ENCODE assay signal across 9 mouse cellular contexts in the genomic region with DNA sequence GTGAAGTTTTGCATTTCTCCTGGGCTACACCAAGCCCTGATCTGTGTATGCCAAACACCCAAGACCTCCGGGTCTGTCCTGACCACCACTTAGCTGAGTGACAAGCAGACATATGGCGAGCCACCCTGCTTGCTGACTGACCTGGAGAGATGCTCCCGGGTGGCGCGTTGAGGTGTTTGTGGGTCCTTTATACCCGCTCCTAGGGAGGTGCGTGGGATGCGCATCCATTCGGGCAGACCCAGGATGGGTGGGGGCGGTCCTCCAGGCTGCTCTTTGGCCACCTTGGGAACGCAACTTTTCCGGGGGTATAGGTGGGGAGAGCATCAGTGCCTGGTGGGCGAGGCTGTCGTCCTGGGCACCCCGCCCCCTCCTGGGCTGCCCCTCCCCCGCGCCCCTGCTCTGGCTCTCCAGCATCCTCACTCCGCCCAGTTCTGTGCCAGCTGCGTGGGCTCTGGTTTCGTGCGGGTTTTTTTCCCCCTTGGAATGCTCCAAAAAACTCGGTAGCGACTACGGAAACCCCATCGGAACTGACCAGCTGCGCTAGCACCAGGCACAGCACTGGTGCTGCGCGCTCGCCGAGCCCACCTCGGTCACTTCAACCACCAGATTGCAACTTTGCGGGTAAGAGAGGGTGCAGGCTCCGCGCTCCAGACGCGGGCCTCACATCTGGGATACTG. TPM values are rescaled to one million over a fixed set of nuclear protein-coding genes. Genes with fewer than 3 reads are reported as not detected.
DNase-seq lines count a peak whose midpoint lies in the region; ATAC-seq and TF ChIP-seq lines count a peak whose summit lies in the region.
"Had no signal": no experiment of that assay in that cellular context is flagged by ENCODE, and none has a peak within 500 bp of the region (broad histone marks: within the 10 kb centered on the region; RNA-seq: fewer than 3 reads in every experiment).

Trpc4 (plus strand) TSS at position 397 of the 677 bp plus-strand sequence.

- peaks cover 28% of the 10 kb centered on the region for H3K27me3 ChIP-seq in lung, embryonic 14.5 days (ENCODE audit: insufficient read depth, low read length)
- H3K27me3 ChIP-seq in embryonic facial prominence, embryonic 15.5 days = peaks cover 34% of the 10 kb centered on the region
- H3K27me3 ChIP-seq in hindbrain, embryonic 15.5 days = peaks cover 11% of the 10 kb centered on the region
- H3K27me3 ChIP-seq in limb, embryonic 15.5 days = peaks cover 33% of the 10 kb centered on the region

- H3K4me1 ChIP-seq in lung, embryonic 14.5 days (ENCODE audit: insufficient read depth) = no peaks in the 10 kb centered on the region; the same call in 1 of the 2 replicates
- H3K4me1 ChIP-seq in embryonic facial prominence, embryonic 15.5 days = peaks cover 28% of the 10 kb centered on the region
- H3K4me1 ChIP-seq in hindbrain, embryonic 15.5 days (replicated peaks) = peaks cover 29% of the 10 kb centered on the region
- H3K4me1 ChIP-seq in limb, embryonic 15.5 days = peaks cover 20% of the 10 kb centered on the region

- H3K4me3 ChIP-seq in lung, embryonic 14.5 days (ENCODE audit: low read depth, low read length) = peak within 1 kb of the TSS; percentile 40
- H3K4me3 ChIP-seq in embryonic facial prominence, embryonic 15.5 days (replicated peaks) = peak within 1 kb of the TSS; percentile 49
- H3K4me3 ChIP-seq in hindbrain, embryonic 15.5 days = peak within 1 kb of the TSS; percentile 60
- H3K4me3 ChIP-seq in limb, embryonic 15.5 days = peak within 1 kb of the TSS; percentile 46

- H3K9ac ChIP-seq in lung, embryonic 14.5 days = peak within 1 kb of the TSS; percentile 21
- peak within 1 kb of the TSS; percentile 37 for H3K9ac ChIP-seq in embryonic facial prominence, embryonic 15.5 days
- peak within 1 kb of the TSS; percentile 48 for H3K9ac ChIP-seq in hindbrain, embryonic 15.5 days
- H3K9ac ChIP-seq in limb, embryonic 15.5 days = peak within 1 kb of the TSS; percentile 21; the same call in 1 of the 2 replicates

- peak; percentile 52; the same call in 1 of the 2 replicates for ATAC-seq in lung, embryonic 14.5 days (ENCODE audit: insufficient read depth)
- ATAC-seq in embryonic facial prominence, embryonic 15.5 days (ENCODE audit: insufficient number of reproducible peaks, low FRiP score, low TSS enrichment, low read depth) = peak; percentile 34; the same call in 1 of the 2 replicates
- ATAC-seq in hindbrain, embryonic 15.5 days (ENCODE audit: low FRiP score, low read depth) = peak; percentile 82
- no peak for ATAC-seq in limb, embryonic 15.5 days (ENCODE audit: insufficient number of reproducible peaks, low FRiP score, low TSS enrichment, low read depth)

- peak within 1 kb of the TSS; percentile 82 for H3K4me2 ChIP-seq in lung, embryonic 14.5 days
- H3K4me2 ChIP-seq in embryonic facial prominence, embryonic 15.5 days (replicated peaks) = peak within 1 kb of the TSS; percentile 89
- peak within 1 kb of the TSS; percentile 99 for H3K4me2 ChIP-seq in hindbrain, embryonic 15.5 days
- peak within 1 kb of the TSS; percentile 95 for H3K4me2 ChIP-seq in limb, embryonic 15.5 days

- no peak within 1 kb of the TSS for H3K27ac ChIP-seq in lung, embryonic 14.5 days (ENCODE audit: low read depth)
- no peak within 1 kb of the TSS for H3K27ac ChIP-seq in embryonic facial prominence, embryonic 15.5 days (replicated peaks)
- H3K27ac ChIP-seq in hindbrain, embryonic 15.5 days (replicated peaks) = peak within 1 kb of the TSS; percentile 40
- H3K27ac ChIP-seq in limb, embryonic 15.5 days = no peak within 1 kb of the TSS
- H3K27ac ChIP-seq: macrophage had no signal

- peak; percentile 39 for DNase-seq in lung, embryonic 14.5 days
- no peak for DNase-seq in lung, postnatal 25 days (ENCODE audit: low spot score)
- peak; percentile 24 to 36 for DNase-seq in right cerebral cortex, postnatal 36 days (ENCODE audit: low spot score in 2 of 2)
- DNase-seq in gastrocnemius, postnatal 25 days = no peak
- DNase-seq in thymus, adult 18-20 months = no peak

- no peak for TF ChIP-seq CTCF in lung, embryonic 14.5 days (IDR thresholded peaks at IDR 0.05; ENCODE audit: low read depth)

- no peaks in the 10 kb centered on the region for H3K9me3 ChIP-seq in lung, embryonic 14.5 days (ENCODE audit: low read depth, low read length)
- no peaks in the 10 kb centered on the region for H3K9me3 ChIP-seq in embryonic facial prominence, embryonic 15.5 days (replicated peaks)
- H3K9me3 ChIP-seq in hindbrain, embryonic 15.5 days = no peaks in the 10 kb centered on the region
- H3K9me3 ChIP-seq in limb, embryonic 15.5 days = no peaks in the 10 kb centered on the region

- WGBS in lung, embryonic 14.5 days = 1% methylated on average over 36 of the region's 36 CpGs
- 1% methylated on average over 36 of the region's 36 CpGs for WGBS in embryonic facial prominence, embryonic 15.5 days
- under 1% methylated on average over 35 of the region's 36 CpGs for WGBS in hindbrain, embryonic 15.5 days
- under 1% methylated on average over 36 of the region's 36 CpGs for WGBS in limb, embryonic 15.5 days

- H3K36me3 ChIP-seq in lung, embryonic 14.5 days (ENCODE audit: insufficient read depth) = no peaks in the 10 kb centered on the region
- H3K36me3 ChIP-seq in embryonic facial prominence, embryonic 15.5 days = no peaks in the 10 kb centered on the region
- no peaks in the 10 kb centered on the region for H3K36me3 ChIP-seq in hindbrain, embryonic 15.5 days
- no peaks in the 10 kb centered on the region for H3K36me3 ChIP-seq in limb, embryonic 15.5 days

RNA-seq across cellular contexts. Expression of gene Trpc4, which starts in this region (rescaled TPM):
- 0.05 and 0.35 TPM in 2 replicates for polyA plus RNA-seq in lung, embryonic 14.5 days (2014; fragmentation: Nextera tagmentation; extraction: Ambion mirVana)
- polyA plus RNA-seq in embryonic facial prominence, embryonic 15.5 days (2015; fragmentation: Nextera tagmentation; extraction: Ambion mirVana) = 1.1 TPM in 2 replicates
- polyA plus RNA-seq in hindbrain, embryonic 15.5 days (2015; fragmentation: Nextera tagmentation; extraction: Ambion mirVana) = 5.7 and 6.5 TPM in 2 replicates
- polyA plus RNA-seq in limb, embryonic 15.5 days (2015; fragmentation: Nextera tagmentation; extraction: Ambion mirVana) = 0.90 and 1.1 TPM in 2 replicates
- total RNA-seq in gastrocnemius, postnatal 25 days (2021) = under 1 TPM in 1 of 2 experiments, not detected in 1; 0.08 TPM
- polyA plus RNA-seq: macrophage had no signal

Comparison
In these comparisons a context has a peak if more than half of its experiments do, and no peak if none do; other contexts are left out.
1. Peak in DNase-seq, ATAC-seq, H3K4me3 ChIP-seq, H3K9ac ChIP-seq and H3K4me2 ChIP-seq in lung, embryonic 14.5 days; RNA of the gene not detected or under 1 TPM.
2. DNase-seq: peak in right cerebral cortex, postnatal 36 days (2 of 2); none in lung, postnatal 25 days (single experiment), gastrocnemius, postnatal 25 days (single experiment) and thymus, adult 18-20 months (0 of 2).
3. Peak in every context shown above with its lines, with median percentiles within 50 percentile points of each other: H3K4me2 ChIP-seq, H3K4me3 ChIP-seq and H3K9ac ChIP-seq.